Mouse (Mus musculus): Measurements from ENCODE around the gene Gm13694.
"Not testable (repeated sequence)": the region's sequence is repeated elsewhere in the genome, so short reads cannot be mapped to it uniquely, and the experiment has no call there.

GRCm38 (mm10) chr2:83993639-83994255 is 15.0 kb downstream of the Gm13694 start:
- TF ChIP-seq CTCF, EP300 (IDR thresholded peaks at IDR 0.05; ENCODE audit: low read depth): not testable (repeated sequence)

Data from liver, postnatal 0 days (tissue).